24 mouse cellular contexts compared by ENCODE assay signal in genomic region chr6:118031467-118031866, GRCm38 (mm10). TPM values are rescaled to one million over a fixed set of nuclear protein-coding genes. Genes with fewer than 3 reads are reported as not detected.
"Had no signal": no experiment of that assay in that cellular context is flagged by ENCODE, and none has a peak within 500 bp of the region (broad histone marks: within the 10 kb centered on the region; RNA-seq: fewer than 3 reads in every experiment).

No protein-coding gene starts in this region.

- H3K27ac ChIP-seq: gastrocnemius, adult 2 months; heart, embryonic 13.5 days; heart, embryonic 15.5 days; hindbrain, embryonic 13.5 days; hindbrain, embryonic 15.5 days; hindbrain, postnatal 0 days; kidney, embryonic 15.5 days; kidney, postnatal 0 days; left cerebral cortex, adult 2 months; limb, embryonic 10.5 days; limb, embryonic 12.5 days had no signal

- H3K4me3 ChIP-seq: gastrocnemius, adult 2 months; heart, embryonic 13.5 days; heart, embryonic 15.5 days; hindbrain, embryonic 13.5 days; hindbrain, embryonic 15.5 days; kidney, embryonic 15.5 days; left cerebral cortex, adult 2 months; limb, embryonic 10.5 days; limb, embryonic 12.5 days had no signal

- DNase-seq: gastrocnemius, adult 2 months; gastrocnemius, postnatal 10 days; gastrocnemius, postnatal 25 days; heart, adult 18-20 months; heart, postnatal 14 days; heart, postnatal 36 days; kidney, adult 11 months; kidney, adult 2 months; kidney, adult 9 months; kidney, postnatal 14 days; kidney, postnatal 36 days; liver had no signal

RNA-seq across cellular contexts. Expression of gene Rasgef1a, which starts 20.2 kb away (rescaled TPM):
- total RNA-seq: granulocyte monocyte progenitor cell, adult 5-6 weeks; hematopoietic stem cell, adult 5-6 weeks had no signal
